Mouse (Mus musculus) MEL (cell line): ENCODE measurements around the gene 4930558K02Rik. TPM values are rescaled to one million over a fixed set of nuclear protein-coding genes. Genes with fewer than 3 reads are reported as not detected.

Source experiments
- DNase-seq: peaks from one replicate; pipeline ENCODE4 v3.0.0; 2011; ENCODE audit warnings: low read depth, low spot score
- H3K27ac ChIP-seq: 2 replicates; pipeline ENCODE4 v1.5.1; 2012; ENCODE audit warnings: low read depth, mild to moderate bottlenecking, control low read depth, low read length, moderate library complexity; ENCODE audit not compliant: control insufficient read depth
- H3K27me3 ChIP-seq, 2 experiments: fragments of 150-350 bp in 1 of 2; sonication (generic) in 1 of 2; 2 replicates each; pipeline ENCODE4 v1.6.1; 2012; ENCODE audit warnings: low read length in 2 of 2, mild to moderate bottlenecking in 2 of 2, improper control_type of control experiment in 1 of 2, moderate library complexity in 1 of 2; ENCODE audit not compliant: insufficient read depth in 2 of 2, control insufficient read depth in 1 of 2
- H3K36me3 ChIP-seq, 2 experiments: 2 replicates each; pipeline ENCODE4 v1.6.1; 2012 to 2014; ENCODE audit warnings: low read length in 2 of 2, improper control_type of control experiment in 1 of 2, inconsistent platforms in 1 of 2, mild to moderate bottlenecking in 1 of 2; ENCODE audit not compliant: insufficient read depth in 2 of 2, control insufficient read depth in 1 of 2
- H3K4me1 ChIP-seq, 2 experiments: fragments of 150-350 bp in 1 of 2; sonication (generic) in 1 of 2; 2 replicates each; pipeline ENCODE4 v1.6.1; 2012; ENCODE audit warnings: low read length in 2 of 2, improper control_type of control experiment in 1 of 2, mild to moderate bottlenecking in 1 of 2; ENCODE audit not compliant: insufficient read depth in 2 of 2, control insufficient read depth in 1 of 2
- H3K4me3 ChIP-seq, 2 experiments: fragments of 150-350 bp in 1 of 2; sonication (generic) in 1 of 2; 2 replicates each; pipeline ENCODE4 v1.5.1; 2012; ENCODE audit warnings: low read depth in 2 of 2, low read length in 2 of 2, mild to moderate bottlenecking in 2 of 2, moderate library complexity in 2 of 2, control low read depth in 1 of 2, improper control_type of control experiment in 1 of 2; ENCODE audit not compliant: control insufficient read depth in 1 of 2, insufficient read depth in 1 of 2
- H3K79me2 ChIP-seq: 2 replicates; pipeline ENCODE4 v1.6.1; 2012; ENCODE audit warnings: mild to moderate bottlenecking, low read length, moderate library complexity; ENCODE audit not compliant: control insufficient read depth, poor library complexity, insufficient read depth
- H3K9ac ChIP-seq: 2 replicates; pipeline ENCODE4 v1.6.1; 2012; ENCODE audit warnings: low read depth, mild to moderate bottlenecking, control low read depth, low read length, moderate library complexity; ENCODE audit not compliant: control insufficient read depth, poor library complexity, severe bottlenecking
- H3K9me3 ChIP-seq: fragments of 150-350 bp; sonication (generic); replicated peaks from 2 replicates; pipeline ENCODE4 v1.6.1; 2012; ENCODE audit warnings: mild to moderate bottlenecking, low read length, improper control_type of control experiment, moderate library complexity; ENCODE audit not compliant: insufficient read depth
- BHLHE40 ChIP-seq: IDR thresholded peaks from 2 replicates; pipeline ENCODE4 v1.6.1; 2012; ENCODE audit warnings: low read depth, mild to moderate bottlenecking, inconsistent platforms, low read length, improper control_type of control experiment, borderline replicate concordance
- ELF1 ChIP-seq: IDR thresholded peaks from 2 replicates; pipeline ENCODE4 v1.6.1; 2014; ENCODE audit warnings: low read depth, mild to moderate bottlenecking, inconsistent platforms, low read length, improper control_type of control experiment, moderate library complexity
- GABPA ChIP-seq: IDR thresholded peaks from 2 replicates; pipeline ENCODE4 v1.6.1; 2012; ENCODE audit warnings: low read depth, mild to moderate bottlenecking, inconsistent platforms, low read length, improper control_type of control experiment, moderate library complexity
- HCFC1 ChIP-seq: IDR thresholded peaks from 2 replicates; pipeline ENCODE4 v1.6.1; 2012; ENCODE audit warnings: low read depth, mild to moderate bottlenecking, inconsistent platforms, low read length, improper control_type of control experiment, moderate library complexity
- JUND ChIP-seq: IDR thresholded peaks from 2 replicates; pipeline ENCODE4 v1.6.1; 2011; ENCODE audit warnings: low read depth, mild to moderate bottlenecking, improper control_type of control experiment, low read length
- KAT2A ChIP-seq: conservative IDR thresholded peaks from 2 replicates; pipeline ENCODE4 v1.6.1; 2012; ENCODE audit warnings: low read depth, low read length, improper control_type of control experiment, inconsistent platforms
- MAFK ChIP-seq: IDR thresholded peaks from 2 replicates; pipeline ENCODE4 v1.6.1; 2011; ENCODE audit warnings: low read depth, mild to moderate bottlenecking, low read length, improper control_type of control experiment, borderline replicate concordance
- MYC ChIP-seq: IDR thresholded peaks from 2 replicates; pipeline ENCODE4 v1.6.1; 2011; ENCODE audit warnings: low read depth, mild to moderate bottlenecking, low read length, improper control_type of control experiment, moderate library complexity
- POLR2AphosphoS2 ChIP-seq: IDR thresholded peaks from 2 replicates; pipeline ENCODE4 v1.6.1; 2011; ENCODE audit warnings: low read length, improper control_type of control experiment
- POLR2AphosphoS5 ChIP-seq: IDR thresholded peaks from 2 replicates; pipeline ENCODE4 v1.6.1; 2012; ENCODE audit warnings: low read depth, borderline replicate concordance, mild to moderate bottlenecking, inconsistent platforms, low read length, moderate library complexity, mixed read lengths
- SIN3A ChIP-seq: IDR thresholded peaks from 2 replicates; pipeline ENCODE4 v1.6.1; 2012; ENCODE audit warnings: low read length, improper control_type of control experiment, inconsistent platforms
- SMC3 ChIP-seq: IDR thresholded peaks from 2 replicates; pipeline ENCODE4 v1.6.1; 2011; ENCODE audit warnings: low read depth, low read length, improper control_type of control experiment
- TBP ChIP-seq: IDR thresholded peaks from 2 replicates; pipeline ENCODE4 v1.8.0; 2011; ENCODE audit warnings: low read depth, low read length, improper control_type of control experiment
- UBTF ChIP-seq: IDR thresholded peaks from 2 replicates; pipeline ENCODE4 v1.6.1; 2012; ENCODE audit warnings: low read depth, mild to moderate bottlenecking, inconsistent platforms, low read length, improper control_type of control experiment, moderate library complexity, borderline replicate concordance; ENCODE audit not compliant: insufficient read depth
- ZKSCAN1 ChIP-seq: IDR thresholded peaks from 2 replicates; pipeline ENCODE4 v1.6.1; 2012; ENCODE audit warnings: low read depth, mild to moderate bottlenecking, inconsistent platforms, low read length, improper control_type of control experiment, moderate library complexity
- ZMIZ1 ChIP-seq: IDR thresholded peaks from 2 replicates; pipeline ENCODE4 v1.6.1; 2012; ENCODE audit warnings: low read depth, mild to moderate bottlenecking, inconsistent platforms, low read length, improper control_type of control experiment, moderate library complexity
- ZNF384 ChIP-seq: IDR thresholded peaks from 2 replicates; pipeline ENCODE4 v1.6.1; 2012; ENCODE audit warnings: low read depth, mild to moderate bottlenecking, inconsistent platforms, low read length, improper control_type of control experiment
- polyA plus RNA-seq, 2 experiments: library from polyadenylated mRNA; stranded (reverse) in 1 of 2; unstranded in 1 of 2; fragments of >175 nt in 1 of 2; fragments of >200 nt in 1 of 2; gene quantifications; 2 replicates each; pipeline versions ENCODE4 v1.2.1 to v1.2.4; 2012; ENCODE audit warnings: low replicate concordance in 2 of 2, low read depth in 1 of 2; ENCODE audit not compliant: insufficient read length in 2 of 2, insufficient read depth in 1 of 2, missing spikeins in 1 of 2
- total RNA-seq: library from RNA; depleted of rRNA; stranded (reverse); fragments of 300-350 nt; gene quantifications from 2 replicates; pipeline ENCODE4 v1.2.3, GENCODE M21; 2012

The 4930558K02Rik gene
- total and polyA plus RNA-seq, 3 experiments = not detected

DNA sequence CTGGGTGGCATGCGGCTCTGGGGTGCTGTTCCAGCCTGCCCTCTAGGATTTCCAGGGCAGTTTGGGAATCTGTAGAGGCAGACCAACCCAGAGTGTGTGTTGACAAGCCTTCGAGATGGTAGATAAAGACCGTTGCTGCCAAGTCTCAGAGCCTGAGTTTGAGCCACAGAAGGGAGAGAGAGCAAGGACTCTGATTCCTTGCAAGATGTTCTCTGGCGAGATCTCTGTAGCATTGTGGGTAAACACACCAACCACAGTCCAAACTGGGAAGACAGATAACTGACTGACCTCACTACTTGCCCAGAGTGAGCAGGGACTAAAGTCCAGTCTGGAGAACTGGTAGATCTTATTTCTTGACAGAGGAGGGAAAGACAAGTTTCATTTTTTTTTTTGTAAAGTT, 34.1 kb upstream of the 4930558K02Rik start:
- no peak overlapping the region for H3K9ac ChIP-seq
- no peak overlapping the region for H3K27ac ChIP-seq
- no peak for DNase-seq

DNA sequence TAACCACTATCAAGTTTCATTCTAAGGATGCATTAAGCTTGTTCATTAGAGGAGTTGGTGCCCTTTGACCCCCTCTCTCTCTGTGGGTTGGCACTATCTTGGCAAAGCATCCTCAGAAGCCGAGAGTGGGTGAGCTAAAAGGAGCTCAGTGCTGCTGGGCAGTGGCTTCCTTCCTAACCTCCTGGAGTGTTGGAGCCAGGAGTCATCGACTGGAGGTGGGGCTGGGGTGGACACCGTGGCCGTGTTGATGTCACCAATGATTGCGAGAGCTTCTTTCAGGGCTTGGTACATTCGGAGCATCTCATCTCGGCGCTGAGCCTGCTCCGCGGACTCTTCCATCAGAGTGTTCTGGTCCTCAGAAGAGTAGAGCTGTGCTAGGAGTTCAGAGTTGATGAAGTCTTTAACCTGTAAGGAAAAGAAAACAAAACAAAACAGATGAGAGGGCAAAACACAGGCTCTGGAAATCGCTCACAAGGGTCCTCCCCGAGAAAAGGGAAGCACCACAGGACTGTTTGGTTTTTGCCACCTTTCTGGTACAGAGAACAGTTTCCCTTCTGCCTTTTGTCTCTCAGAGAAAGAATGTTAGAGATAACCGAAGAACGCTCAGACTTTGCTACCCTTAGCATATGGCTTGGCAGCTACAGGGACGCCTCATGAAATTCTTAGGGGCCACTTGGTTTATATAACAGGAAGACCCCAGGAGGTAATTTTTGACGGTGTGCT, 32.2 kb upstream of the 4930558K02Rik start:
- Histone ChIP-seq H3K27ac (no peak overlapping the region), H3K79me2 (no peaks in the 10 kb centered on the region), H3K4me1 (no peaks in the 10 kb centered on the region), H3K4me3 (no peak overlapping the region), H3K27me3 (no peaks in the 10 kb centered on the region; a peak in 3 of 4 replicates), H3K36me3 (no peaks in the 10 kb centered on the region)
- DNase-seq = no peak
- TF ChIP-seq POLR2AphosphoS2 (no peak), SMC3 (no peak), ZNF384 (no peak), TBP (no peak), JUND (no peak), MAFK (no peak), UBTF (no peak), KAT2A (no peak), POLR2AphosphoS5 (no peak), GABPA (no peak)
- TF ChIP-seq, all 39 proteins: peak for 0
- Histone ChIP-seq H3K9me3 (no peaks in the 10 kb centered on the region), H3K9ac (no peak overlapping the region)

More for the DNA sequence above, 34.1 kb upstream of the 4930558K02Rik start:
- TF ChIP-seq BHLHE40 = no peak
- TF ChIP-seq MAFK = no peak
- TF ChIP-seq HCFC1 = no peak
- TF ChIP-seq MYC = no peak
- no peak for TF ChIP-seq ZKSCAN1
- no peak for TF ChIP-seq ELF1
- no peak for TF ChIP-seq SIN3A
- TF ChIP-seq ZMIZ1 = no peak
- H3K27me3 ChIP-seq = peaks cover 0 to 2% of the 10 kb centered on the region in 2 experiments; a peak in 3 of 4 replicates
- no peaks in the 10 kb centered on the region for H3K36me3 ChIP-seq
- H3K4me3 ChIP-seq = no peak overlapping the region
- no peaks in the 10 kb centered on the region for H3K4me1 ChIP-seq
- H3K9me3 ChIP-seq = no peaks in the 10 kb centered on the region
- H3K79me2 ChIP-seq = no peaks in the 10 kb centered on the region
